In genomic region chr15:78436380-78437192, GRCm38 (mm10) we compare ENCODE assay signal across 8 mouse cellular contexts. TPM values are rescaled to one million over a fixed set of nuclear protein-coding genes. Genes with fewer than 3 reads are reported as not detected.
DNase-seq lines count a peak whose midpoint lies in the region; ATAC-seq and TF ChIP-seq lines count a peak whose summit lies in the region.

No protein-coding gene starts in this region.

- peaks cover 2% of the 10 kb centered on the region for H3K4me1 ChIP-seq in ES-Bruce4 (ENCODE audit: control insufficient read depth, insufficient read depth, low read length)
- peaks cover 23% of the 10 kb centered on the region for H3K4me1 ChIP-seq in forebrain, embryonic 16.5 days (replicated peaks; ENCODE audit: control insufficient read depth, insufficient read depth, low read length)
- peaks cover 0 to 3% of the 10 kb centered on the region in 2 experiments; a peak in 1 of 4 replicates for H3K4me1 ChIP-seq in liver, embryonic 14.5 days (replicated peaks; ENCODE audit: control insufficient read depth in 2 of 2, insufficient read depth in 2 of 2, low read length in 1 of 2)
- H3K4me1 ChIP-seq in olfactory bulb, adult 2 months (ENCODE audit: control insufficient read depth, insufficient read depth, low read length): peaks cover 70% of the 10 kb centered on the region

- ATAC-seq in cerebellum, adult (ENCODE audit: insufficient number of reproducible peaks, low FRiP score, low TSS enrichment): peak; percentile 43
- peak; percentile 65 for ATAC-seq in forebrain, embryonic 16.5 days
- 0 out of 2 replicates have a peak, but pooled peaks have one; percentile 34 for ATAC-seq in liver, embryonic 14.5 days (ENCODE audit: insufficient read depth)

- H3K9ac ChIP-seq in ES-Bruce4 (ENCODE audit: low read depth, poor library complexity, severe bottlenecking): no peak overlapping the region; the same call in 1 of the 2 replicates
- H3K9ac ChIP-seq in forebrain, embryonic 16.5 days (replicated peaks; ENCODE audit: low read depth, low read length): peak overlapping the region; percentile 51
- H3K9ac ChIP-seq in liver, embryonic 14.5 days (replicated peaks): no peak overlapping the region

- peak overlapping the region; percentile 48 for H3K4me2 ChIP-seq in forebrain, embryonic 16.5 days (ENCODE audit: low read length)
- peak overlapping the region; percentile 2 for H3K4me2 ChIP-seq in liver, embryonic 14.5 days (ENCODE audit: low read depth)

- WGBS in forebrain, embryonic 16.5 days: 15% methylated on average over 23 of the region's 32 CpGs
- 17% methylated on average over 29 of the region's 32 CpGs for WGBS in liver, embryonic 14.5 days (ENCODE audit: insufficient replicate concordance)
- 9% methylated on average over 31 of the region's 32 CpGs for WGBS in olfactory bulb, adult 2 months

- TF ChIP-seq EP300 in ES-Bruce4 (IDR thresholded peaks at IDR 0.05; ENCODE audit: insufficient read depth, low read depth, low read length): no peak
- TF ChIP-seq EP300 in liver, embryonic 14.5 days (IDR thresholded peaks at IDR 0.05; ENCODE audit: low read depth): no peak

- H3K36me3 ChIP-seq in ES-Bruce4 (ENCODE audit: control insufficient read depth, insufficient read depth, low read length, poor library complexity, severe bottlenecking): no peaks in the 10 kb centered on the region
- H3K36me3 ChIP-seq in forebrain, embryonic 16.5 days (ENCODE audit: control insufficient read depth, insufficient read depth): 0 out of 2 replicates have a peak, but pooled peaks cover 3% of the 10 kb centered on the region
- H3K36me3 ChIP-seq in liver, embryonic 14.5 days (replicated peaks; ENCODE audit: control insufficient read depth, insufficient read depth, low read depth): no peaks in the 10 kb centered on the region

- no peaks in the 10 kb centered on the region for H3K27me3 ChIP-seq in ES-Bruce4 (ENCODE audit: control insufficient read depth, insufficient read depth, low read length, poor library complexity, severe bottlenecking)
- no peaks in the 10 kb centered on the region for H3K27me3 ChIP-seq in forebrain, embryonic 16.5 days (replicated peaks; ENCODE audit: control insufficient read depth, insufficient read depth, low read length)
- H3K27me3 ChIP-seq in liver, embryonic 14.5 days (ENCODE audit: control insufficient read depth, insufficient read depth, low read length): peaks cover 15% of the 10 kb centered on the region

- peak overlapping the region; percentile 55 for H3K4me3 ChIP-seq in ES-Bruce4 (ENCODE audit: low read depth, low read length)
- peak overlapping the region; percentile 18 for H3K4me3 ChIP-seq in forebrain, embryonic 16.5 days (replicated peaks; ENCODE audit: low read length)
- no peak overlapping the region for H3K4me3 ChIP-seq in liver, embryonic 14.5 days (ENCODE audit: insufficient read depth in 1 of 2, low read depth in 2 of 2, low read length in 2 of 2)
- peak overlapping the region; percentile 23 for H3K4me3 ChIP-seq in olfactory bulb, adult 2 months (ENCODE audit: insufficient read depth, low read depth, low read length)

- TF ChIP-seq CTCF in ES-Bruce4 (IDR thresholded peaks at IDR 0.05; ENCODE audit: low read depth, low read length): peak; percentile 48
- TF ChIP-seq CTCF in liver, embryonic 14.5 days (IDR thresholded peaks at IDR 0.05; ENCODE audit: low read depth): peak; percentile 30
- TF ChIP-seq CTCF in olfactory bulb, adult 2 months (IDR thresholded peaks at IDR 0.05; ENCODE audit: insufficient read depth, low read depth, low read length): no peak

- intact Hi-C loops in heart, postnatal 14 days (cut with DNase I): no loop called here

- no peak for TF ChIP-seq POLR2A in ES-Bruce4 (IDR thresholded peaks at IDR 0.05; ENCODE audit: insufficient read depth, low read length)
- 0 out of 2 replicates have a peak, but pooled peaks have one; percentile 17 for TF ChIP-seq POLR2A in olfactory bulb, adult 2 months (IDR thresholded peaks at IDR 0.05; ENCODE audit: insufficient read depth, low read depth, low read length)

- no peaks in the 10 kb centered on the region for H3K9me3 ChIP-seq in ES-Bruce4 (replicated peaks; ENCODE audit: control insufficient read depth, insufficient read depth, low read length, poor library complexity, severe bottlenecking)
- no peaks in the 10 kb centered on the region for H3K9me3 ChIP-seq in forebrain, embryonic 16.5 days (ENCODE audit: control insufficient read depth, low read length)
- no peaks in the 10 kb centered on the region for H3K9me3 ChIP-seq in liver, embryonic 14.5 days (ENCODE audit: control insufficient read depth, low read length)

- DNase-seq in heart, postnatal 14 days: peak; percentile 89 to 92
- DNase-seq in layer of hippocampus, adult 11-12 months (ENCODE audit: low spot score): peak; percentile 94
- no peak for DNase-seq in liver, embryonic 14.5 days (ENCODE audit: low read depth in 3 of 3, low spot score in 3 of 3)
- peak; percentile 75 to 87 for DNase-seq in urinary bladder, postnatal 36 days (ENCODE audit: low spot score in 2 of 2)

- no peak overlapping the region for H3K27ac ChIP-seq in ES-Bruce4 (ENCODE audit: insufficient read depth, low read length)
- H3K27ac ChIP-seq in forebrain, embryonic 16.5 days (ENCODE audit: low read length): peak overlapping the region; percentile 45
- no peak overlapping the region for H3K27ac ChIP-seq in liver, embryonic 14.5 days
- H3K27ac ChIP-seq in olfactory bulb, adult 2 months (ENCODE audit: insufficient read depth, low read depth, low read length): peak overlapping the region; percentile 93

RNA-seq across cellular contexts. Expression of gene Kctd17, which starts 8.2 kb away (rescaled TPM):
- 31.4 and 35.9 TPM in 2 replicates for polyA plus RNA-seq in ES-Bruce4 (2011; ENCODE audit: insufficient read depth, insufficient read length, low read depth, missing spikeins)
- polyA plus RNA-seq in forebrain, embryonic 16.5 days (2015; fragmentation: Nextera tagmentation; extraction: Ambion mirVana): 105 and 141 TPM in 2 replicates
- total RNA-seq in heart, postnatal 14 days (2021): 10 to 100 TPM; 53.9 to 54.3 TPM
- polyA plus RNA-seq in liver, embryonic 14.5 days (2012; rRNA removed): 7.1 and 8.7 TPM in 2 replicates
- polyA plus RNA-seq in liver, embryonic 14.5 days (2014; fragmentation: Nextera tagmentation; extraction: Ambion mirVana): 3.0 and 3.3 TPM in 2 replicates
- not detected in 2 replicates for polyA plus RNA-seq in olfactory bulb, adult 2 months (2012; ENCODE audit: insufficient read depth, insufficient read length, low replicate concordance, missing spikeins)

RNA-seq across cellular contexts. Expression of gene Mpst, which starts 30.4 kb away (rescaled TPM):
- 15.4 and 18.4 TPM in 2 replicates for polyA plus RNA-seq in ES-Bruce4 (2011; ENCODE audit: insufficient read depth, insufficient read length, low read depth, missing spikeins)
- 4.4 and 5.0 TPM in 2 replicates for polyA plus RNA-seq in forebrain, embryonic 16.5 days (2015; fragmentation: Nextera tagmentation; extraction: Ambion mirVana)
- total RNA-seq in heart, postnatal 14 days (2021): 10 to 100 TPM; 28.1 to 31.0 TPM
- 90.7 and 101 TPM in 2 replicates for polyA plus RNA-seq in liver, embryonic 14.5 days (2012; rRNA removed)
- 6.0 and 6.8 TPM in 2 replicates for polyA plus RNA-seq in liver, embryonic 14.5 days (2014; fragmentation: Nextera tagmentation; extraction: Ambion mirVana)
- polyA plus RNA-seq in olfactory bulb, adult 2 months (2012; ENCODE audit: insufficient read depth, insufficient read length, low replicate concordance, missing spikeins): not detected in 2 replicates

RNA-seq across cellular contexts. Expression of gene Tst, which starts 30.9 kb away (rescaled TPM):
- polyA plus RNA-seq in ES-Bruce4 (2011; ENCODE audit: insufficient read depth, insufficient read length, low read depth, missing spikeins): 9.8 and 10.5 TPM in 2 replicates
- 25.1 and 28.4 TPM in 2 replicates for polyA plus RNA-seq in forebrain, embryonic 16.5 days (2015; fragmentation: Nextera tagmentation; extraction: Ambion mirVana)
- 10 to 100 TPM; 11.2 to 13.7 TPM for total RNA-seq in heart, postnatal 14 days (2021)
- polyA plus RNA-seq in liver, embryonic 14.5 days (2012; rRNA removed): 90.5 and 90.6 TPM in 2 replicates
- 168 and 179 TPM in 2 replicates for polyA plus RNA-seq in liver, embryonic 14.5 days (2014; fragmentation: Nextera tagmentation; extraction: Ambion mirVana)
- not detected in 2 replicates for polyA plus RNA-seq in olfactory bulb, adult 2 months (2012; ENCODE audit: insufficient read depth, insufficient read length, low replicate concordance, missing spikeins)

RNA-seq across cellular contexts. Expression of gene Tmprss6, which starts 31.8 kb away (rescaled TPM):
- 0.70 TPM in 1 of 2 replicates, not detected in the other for polyA plus RNA-seq in ES-Bruce4 (2011; ENCODE audit: insufficient read depth, insufficient read length, low read depth, missing spikeins)
- 0.06 and 0.22 TPM in 2 replicates for polyA plus RNA-seq in forebrain, embryonic 16.5 days (2015; fragmentation: Nextera tagmentation; extraction: Ambion mirVana)
- not detected for total RNA-seq in heart, postnatal 14 days (2021)
- 11.9 and 14.4 TPM in 2 replicates for polyA plus RNA-seq in liver, embryonic 14.5 days (2012; rRNA removed)
- polyA plus RNA-seq in liver, embryonic 14.5 days (2014; fragmentation: Nextera tagmentation; extraction: Ambion mirVana): 9.8 and 10.7 TPM in 2 replicates
- polyA plus RNA-seq in olfactory bulb, adult 2 months (2012; ENCODE audit: insufficient read depth, insufficient read length, low replicate concordance, missing spikeins): not detected in 2 replicates

RNA-seq across cellular contexts. Expression of gene Tex33, which starts 40.9 kb away (rescaled TPM):
- polyA plus RNA-seq in ES-Bruce4 (2011; ENCODE audit: insufficient read depth, insufficient read length, low read depth, missing spikeins): not detected in 2 replicates
- polyA plus RNA-seq in forebrain, embryonic 16.5 days (2015; fragmentation: Nextera tagmentation; extraction: Ambion mirVana): not detected in 2 replicates
- total RNA-seq in heart, postnatal 14 days (2021): not detected
- 0.08 TPM in 1 of 2 replicates, not detected in the other for polyA plus RNA-seq in liver, embryonic 14.5 days (2012; rRNA removed)
- polyA plus RNA-seq in liver, embryonic 14.5 days (2014; fragmentation: Nextera tagmentation; extraction: Ambion mirVana): not detected in 2 replicates
- not detected in 2 replicates for polyA plus RNA-seq in olfactory bulb, adult 2 months (2012; ENCODE audit: insufficient read depth, insufficient read length, low replicate concordance, missing spikeins)

Comparison
In these comparisons a context has a peak if more than half of its experiments do, and no peak if none do; other contexts are left out.
1. H3K27ac ChIP-seq: peak in forebrain, embryonic 16.5 days (single experiment) and olfactory bulb, adult 2 months (single experiment); none in ES-Bruce4 (single experiment) and liver, embryonic 14.5 days (single experiment).
2. H3K4me3 ChIP-seq: peak in ES-Bruce4 (single experiment), forebrain, embryonic 16.5 days (single experiment) and olfactory bulb, adult 2 months (single experiment); none in liver, embryonic 14.5 days (0 of 2).
3. DNase-seq: peak in heart, postnatal 14 days (2 of 2), layer of hippocampus, adult 11-12 months (single experiment) and urinary bladder, postnatal 36 days (2 of 2); none in liver, embryonic 14.5 days (0 of 3).
4. RNA of gene Tst, which starts 30.9 kb away (polyA plus RNA-seq): 90.5 to 179 TPM in liver, embryonic 14.5 days, 25.1 to 28.4 TPM in forebrain, embryonic 16.5 days and 9.8 to 10.5 TPM in ES-Bruce4; not detected in olfactory bulb, adult 2 months; every median in the first group is over 10 times any median in the second.
5. Peak in every context shown above with its lines, with median percentiles within 50 percentile points of each other: ATAC-seq.